Mouse (Mus musculus) intestine, postnatal 0 days (tissue): ENCODE results near the gene Cd37. TPM values are rescaled to one million over a fixed set of nuclear protein-coding genes. Genes with fewer than 3 reads are reported as not detected.

ENCODE experiments used
- ATAC-seq: fragments of 200-750 bp; cut with Nextera tagmentation; 2 replicates; pipeline ENCODE4 v1.8.0; 2017; ENCODE audit warnings: mild to moderate bottlenecking, moderate TSS enrichment, moderate library complexity
- H3K27ac ChIP-seq: fragments of 300-500 bp; sonication (generic); 2 replicates; pipeline ENCODE4 v1.5.1; 2014; ENCODE audit warnings: mild to moderate bottlenecking, low read depth, low read length, moderate library complexity
- H3K27me3 ChIP-seq: fragments of 300-500 bp; sonication (generic); replicated peaks from 2 replicates; pipeline ENCODE4 v1.6.1; 2014; ENCODE audit warnings: low read length, mixed read lengths; ENCODE audit not compliant: control insufficient read depth, insufficient read depth
- H3K36me3 ChIP-seq: fragments of 300-500 bp; sonication (generic); 2 replicates; pipeline ENCODE4 v1.6.1; 2014; ENCODE audit warnings: mild to moderate bottlenecking, moderate library complexity; ENCODE audit not compliant: control insufficient read depth, insufficient read depth
- H3K4me1 ChIP-seq: fragments of 300-500 bp; sonication (generic); replicated peaks from 2 replicates; pipeline ENCODE4 v1.6.1; 2014; ENCODE audit warnings: antibody characterized with exemption, low read length, mixed read lengths; ENCODE audit not compliant: control insufficient read depth, insufficient read depth
- H3K4me2 ChIP-seq: fragments of 300-500 bp; sonication (generic); replicated peaks from 2 replicates; pipeline ENCODE4 v1.6.1; 2014; ENCODE audit warnings: low read depth, mild to moderate bottlenecking, moderate library complexity
- H3K4me3 ChIP-seq: fragments of 300-500 bp; sonication (generic); 2 replicates; pipeline ENCODE4 v1.5.1; 2014; ENCODE audit warnings: low read depth, low read length
- H3K9ac ChIP-seq: fragments of 300-500 bp; sonication (generic); 2 replicates; pipeline ENCODE4 v1.6.1; 2014; ENCODE audit warnings: mild to moderate bottlenecking, low read depth, low read length
- H3K9me3 ChIP-seq: fragments of 300-500 bp; sonication (generic); 2 replicates; pipeline ENCODE4 v1.6.1; 2016; ENCODE audit warnings: mixed run types; ENCODE audit not compliant: control insufficient read depth
- CTCF ChIP-seq: sonication (generic); IDR thresholded peaks from 2 replicates; pipeline ENCODE4 v1.5.1; 2016; ENCODE audit warnings: low read depth, mild to moderate bottlenecking, control low read depth, antibody characterized with exemption, moderate library complexity
- WGBS: fragments of 180-500 bp; shearing (Covaris S2); extraction: QIAGEN DNeasy Blood & Tissue Kit; methylation state at CpG from one replicate; pipeline ENCODE4 v1.1.7; 2014; 5-methylcytosine and 5-hydroxymethylcytosine counted together
- polyA plus RNA-seq: library from polyadenylated mRNA; unstranded; fragments of >200 nt; fragmentation: Nextera tagmentation; extraction: Ambion mirVana; gene quantifications from 2 replicates; pipeline ENCODE4 v1.2.1, GENCODE M21; 2015

Gene Cd37
- polyA plus RNA-seq, 1 experiment from 2014 or later = 2.3 TPM

GRCm38 (mm10) chr7:45183672-45184071 is 55.2 kb downstream of the Cd37 start:
- no peak overlapping the region for H3K27ac ChIP-seq
- 0 out of 2 replicates have a peak, but pooled peaks cover 3% of the 10 kb centered on the region for H3K4me1 ChIP-seq
- H3K27me3 ChIP-seq = peaks cover 73% of the 10 kb centered on the region
- no peak overlapping the region for H3K9ac ChIP-seq
- TF ChIP-seq CTCF = no peak
- no peak overlapping the region for H3K4me2 ChIP-seq
- 60% methylated on average over 7 of the region's 7 CpGs for WGBS
- no peak for ATAC-seq
- no peaks in the 10 kb centered on the region for H3K36me3 ChIP-seq
- no peak overlapping the region for H3K4me3 ChIP-seq
- H3K9me3 ChIP-seq = no peaks in the 10 kb centered on the region

Other genes with a start within 250 kb of the Cd37 start
- 53.2 and 56.4 TPM in 2 replicates for gene Irf3, start 241.5 kb downstream of the Cd37 start, polyA plus RNA-seq
- 18.3 and 19.6 TPM in 2 replicates for gene Bcl2l12, start 240.4 kb downstream of the Cd37 start, polyA plus RNA-seq
- 21.7 and 22.6 TPM in 2 replicates for gene Scaf1, start 222.8 kb downstream of the Cd37 start, polyA plus RNA-seq
- 94.6 and 100 TPM in 2 replicates for gene Rras, start 221.2 kb downstream of the Cd37 start, polyA plus RNA-seq
- 2.4 and 2.6 TPM in 2 replicates for gene Prr12, start 186.2 kb downstream of the Cd37 start, polyA plus RNA-seq
- 38.9 and 40.5 TPM in 2 replicates for gene Nosip, start 176.7 kb downstream of the Cd37 start, polyA plus RNA-seq
- gene Prrg2, start 176.4 kb downstream of the Cd37 start, polyA plus RNA-seq = 56.8 and 59.0 TPM in 2 replicates
- 81.8 and 85.6 TPM in 2 replicates for gene Rcn3, start 146.9 kb downstream of the Cd37 start, polyA plus RNA-seq
- gene Fcgrt, start 135.3 kb downstream of the Cd37 start, polyA plus RNA-seq = 2,929 and 3,267 TPM in 2 replicates
- gene Rps11, start 114.7 kb downstream of the Cd37 start, polyA plus RNA-seq = 1,691 and 1,755 TPM in 2 replicates
- gene Rpl13a, start 110.4 kb downstream of the Cd37 start, polyA plus RNA-seq = 1,616 and 1,752 TPM in 2 replicates
- gene Gm45713, start 102.9 kb downstream of the Cd37 start, polyA plus RNA-seq = 0.70 and 0.82 TPM in 2 replicates
- gene Flt3l, start 102.7 kb downstream of the Cd37 start, polyA plus RNA-seq = 2.1 and 2.7 TPM in 2 replicates
- gene Pih1d1, start 84.8 kb downstream of the Cd37 start, polyA plus RNA-seq = 63.6 and 64.7 TPM in 2 replicates
- 86.8 and 102 TPM in 2 replicates for gene Aldh16a1, start 84.5 kb downstream of the Cd37 start, polyA plus RNA-seq
- not detected in 2 replicates for gene Slc17a7, start 75.2 kb downstream of the Cd37 start, polyA plus RNA-seq
- gene Gfy, start 59.5 kb downstream of the Cd37 start, polyA plus RNA-seq = not detected in 2 replicates
- gene Pth2, start 58.1 kb downstream of the Cd37 start, polyA plus RNA-seq = not detected in 2 replicates
- 0.07 TPM in 1 of 2 replicates, not detected in the other for gene Ccdc155, start 34.2 kb downstream of the Cd37 start, polyA plus RNA-seq
- 0.47 and 0.55 TPM in 2 replicates for gene Dkkl1, start 27.0 kb downstream of the Cd37 start, polyA plus RNA-seq
- 18.7 and 20.8 TPM in 2 replicates for gene Tead2, start 23.4 kb downstream of the Cd37 start, polyA plus RNA-seq
- gene Slc6a16, start 2.0 kb upstream of the Cd37 start, polyA plus RNA-seq = not detected in 2 replicates
- gene Slc6a21, start 38.4 kb upstream of the Cd37 start, polyA plus RNA-seq = not detected in 2 replicates
- 49.4 and 55.1 TPM in 2 replicates for gene Trpm4, start 94.7 kb upstream of the Cd37 start, polyA plus RNA-seq
- 0.76 and 0.88 TPM in 2 replicates for gene Hrc, start 96.2 kb upstream of the Cd37 start, polyA plus RNA-seq
- gene Ppfia3, start 127.9 kb upstream of the Cd37 start, polyA plus RNA-seq = 24.5 and 24.8 TPM in 2 replicates
- 3.4 TPM in 2 replicates for gene Lin7b, start 131.5 kb upstream of the Cd37 start, polyA plus RNA-seq
- 81.3 and 85.5 TPM in 2 replicates for gene Snrnp70, start 156.6 kb upstream of the Cd37 start, polyA plus RNA-seq
- 0.07 and 0.08 TPM in 2 replicates for gene Kcna7, start 166.5 kb upstream of the Cd37 start, polyA plus RNA-seq
- gene Ntf5, start 174.6 kb upstream of the Cd37 start, polyA plus RNA-seq = 2.0 TPM in 2 replicates
- not detected in 2 replicates for gene Lhb, start 181.7 kb upstream of the Cd37 start, polyA plus RNA-seq
- 10.4 and 10.6 TPM in 2 replicates for gene Gys1, start 195.7 kb upstream of the Cd37 start, polyA plus RNA-seq
- gene Ruvbl2, start 199.0 kb upstream of the Cd37 start, polyA plus RNA-seq = 35.6 and 38.6 TPM in 2 replicates
- 13,232 and 14,059 TPM in 2 replicates for gene Ftl1, start 220.8 kb upstream of the Cd37 start, polyA plus RNA-seq
- gene Bax, start 227.8 kb upstream of the Cd37 start, polyA plus RNA-seq = 173 and 180 TPM in 2 replicates
- 0.65 and 0.78 TPM in 2 replicates for gene Tulp2, start 242.8 kb upstream of the Cd37 start, polyA plus RNA-seq
- not detected in 2 replicates for gene Gm45808, start 247.7 kb upstream of the Cd37 start, polyA plus RNA-seq
- gene Dhdh, start 249.7 kb upstream of the Cd37 start, polyA plus RNA-seq = 1.1 and 1.2 TPM in 2 replicates